Mouse (Mus musculus) liver, embryonic 16.5 days (tissue): ENCODE results near the gene Evl. TPM values are rescaled to one million over a fixed set of nuclear protein-coding genes. Genes with fewer than 3 reads are reported as not detected.

Experiments used
- ATAC-seq: fragments of 200-750 bp; cut with Nextera tagmentation; 2 replicates; pipeline ENCODE4 v1.8.0; 2017; ENCODE audit warnings: low read depth, mild to moderate bottlenecking, moderate number of reproducible peaks, moderate library complexity
- H3K27ac ChIP-seq: fragments of 300-500 bp; sonication (generic); 2 replicates; pipeline ENCODE4 v1.5.1; 2014; ENCODE audit warnings: mild to moderate bottlenecking, low read length
- H3K27me3 ChIP-seq: fragments of 300-500 bp; sonication (generic); 2 replicates; pipeline ENCODE4 v1.6.1; 2014; ENCODE audit warnings: low read depth, low read length, mixed read lengths; ENCODE audit not compliant: control insufficient read depth, insufficient read depth
- H3K36me3 ChIP-seq: fragments of 300-500 bp; sonication (generic); 2 replicates; pipeline ENCODE4 v1.6.1; 2014; ENCODE audit warnings: mild to moderate bottlenecking; ENCODE audit not compliant: control insufficient read depth, insufficient read depth
- H3K4me1 ChIP-seq: fragments of 300-500 bp; sonication (generic); 2 replicates; pipeline ENCODE4 v1.6.1; 2014; ENCODE audit warnings: low read depth, low read length, mixed read lengths; ENCODE audit not compliant: control insufficient read depth
- H3K4me2 ChIP-seq: fragments of 300-500 bp; sonication (generic); 2 replicates; pipeline ENCODE4 v1.6.1; 2014; ENCODE audit warnings: low read depth, low read length, mixed read lengths
- H3K4me3 ChIP-seq: fragments of 300-500 bp; sonication (generic); 2 replicates; pipeline ENCODE4 v1.5.1; 2014; ENCODE audit warnings: low read depth, mild to moderate bottlenecking, low read length
- H3K9ac ChIP-seq: fragments of 300-500 bp; sonication (generic); 2 replicates; pipeline ENCODE4 v1.6.1; 2014; ENCODE audit warnings: low read depth, low read length
- H3K9me3 ChIP-seq: fragments of 300-500 bp; sonication (generic); replicated peaks from 2 replicates; pipeline ENCODE4 v1.6.1; 2016; ENCODE audit warnings: low read length; ENCODE audit not compliant: control insufficient read depth
- WGBS: fragments of 180-500 bp; shearing (Covaris S2); extraction: QIAGEN DNeasy Blood & Tissue Kit; methylation state at CpG from one replicate; pipeline ENCODE4 v1.1.7; 2014; ENCODE audit not compliant: insufficient replicate concordance; 5-methylcytosine and 5-hydroxymethylcytosine counted together
- polyA plus RNA-seq: library from polyadenylated mRNA; unstranded; fragments of >200 nt; fragmentation: Nextera tagmentation; extraction: Ambion mirVana; gene quantifications from 2 replicates; pipeline ENCODE4 v1.2.1, GENCODE M21; 2015

Gene Evl
- polyA plus RNA-seq, 1 experiment from 2014 or later = 8.0 TPM

GRCm38 (mm10) chr12:108651053-108651660, 96.6 kb downstream of the Evl start:
- Histone ChIP-seq H3K4me1 (peaks cover 5% of the 10 kb centered on the region), H3K36me3 (no peaks in the 10 kb centered on the region), H3K27ac (no peak overlapping the region), H3K27me3 (no peaks in the 10 kb centered on the region), H3K4me3 (no peak overlapping the region), H3K4me2 (no peak overlapping the region), H3K9me3 (no peaks in the 10 kb centered on the region), H3K9ac (no peak overlapping the region)
- WGBS = 55% methylated on average over 7 of the region's 7 CpGs
- ATAC-seq = peak; percentile 41; the same call in 1 of the 2 replicates

DNA sequence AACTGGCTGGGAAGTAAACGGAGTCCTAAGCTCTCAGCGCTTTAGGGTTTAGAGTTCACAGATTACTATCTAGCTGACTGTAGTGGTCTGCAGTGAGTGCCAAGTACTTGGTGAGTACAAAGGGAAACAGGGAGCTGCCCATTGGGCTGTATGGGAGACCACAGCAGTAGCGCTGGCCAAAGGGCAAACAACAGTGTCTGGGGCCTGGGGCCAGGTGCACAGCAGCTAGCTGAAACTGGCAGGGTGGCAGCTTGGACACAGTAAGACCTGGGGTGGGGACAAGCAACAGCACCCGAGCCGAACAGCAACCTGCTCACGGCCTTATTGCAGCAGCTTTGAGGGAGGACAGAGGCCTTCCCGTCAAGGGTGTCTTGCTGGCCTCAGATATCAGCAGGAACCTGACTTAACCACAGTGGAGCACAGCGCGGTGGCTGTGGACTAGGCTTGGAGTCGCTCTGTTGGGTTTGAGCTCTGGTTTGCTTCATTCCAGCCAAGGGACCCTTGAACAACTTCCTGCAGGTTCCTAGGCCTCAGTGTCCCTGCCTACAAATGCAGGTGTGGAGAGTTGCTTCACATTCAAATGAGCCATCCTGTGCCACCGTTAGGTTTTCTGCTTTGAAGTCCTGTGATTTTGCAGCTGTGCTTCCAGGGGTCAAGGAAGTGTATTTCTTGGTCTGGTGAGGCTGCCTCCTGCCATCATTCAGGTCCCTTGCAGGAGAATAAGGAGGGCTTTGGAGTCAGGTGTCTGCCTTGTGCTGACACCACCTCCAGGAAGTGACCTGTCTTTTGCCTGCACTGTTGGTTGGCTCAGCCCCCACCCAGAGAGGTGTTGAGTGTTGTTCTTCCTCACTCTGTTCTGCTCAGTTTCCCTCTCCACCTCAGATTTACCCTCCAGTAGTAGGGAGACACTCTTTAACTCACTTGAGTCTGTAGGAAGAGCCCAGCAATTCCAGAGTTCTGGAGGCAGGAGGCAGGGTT, 99.1 kb downstream of the Evl start:
- Histone ChIP-seq H3K9ac (no peak overlapping the region), H3K27ac (no peak overlapping the region), H3K4me3 (no peak overlapping the region), H3K4me1 (peaks cover 5% of the 10 kb centered on the region), H3K9me3 (no peaks in the 10 kb centered on the region), H3K4me2 (no peak overlapping the region), H3K27me3 (no peaks in the 10 kb centered on the region), H3K36me3 (no peaks in the 10 kb centered on the region)
- 19% methylated on average over 11 of the region's 11 CpGs for WGBS
- no peak for ATAC-seq

DNA sequence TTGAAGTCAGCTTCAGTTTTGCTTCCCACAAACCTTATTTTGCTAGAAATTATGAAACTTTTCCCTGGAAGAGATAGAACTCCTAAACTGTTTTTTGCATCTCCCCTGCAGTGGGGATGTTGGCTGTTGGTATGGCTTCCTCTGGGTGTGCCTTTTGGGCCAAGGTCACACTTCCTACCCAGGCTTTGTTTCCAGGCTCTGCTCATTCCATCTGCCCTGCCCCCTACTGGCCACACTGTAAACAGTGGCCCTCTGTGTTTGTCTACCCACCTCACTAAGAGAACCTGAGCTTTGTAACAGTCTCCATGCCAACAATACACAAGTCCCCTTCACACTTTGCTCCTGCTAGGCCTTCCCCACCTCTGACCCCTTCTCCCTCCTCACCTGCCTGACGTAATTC, 102.8 kb downstream of the Evl start:
- Histone ChIP-seq H3K9me3 (no peaks in the 10 kb centered on the region), H3K4me3 (no peak overlapping the region), H3K27me3 (no peaks in the 10 kb centered on the region), H3K4me2 (no peak overlapping the region), H3K36me3 (no peaks in the 10 kb centered on the region), H3K27ac (no peak overlapping the region), H3K4me1 (peaks cover 5% of the 10 kb centered on the region), H3K9ac (no peak overlapping the region)
- peak; percentile 45 for ATAC-seq
- WGBS = 51% methylated on average over 1 of the region's 1 CpGs

DNA sequence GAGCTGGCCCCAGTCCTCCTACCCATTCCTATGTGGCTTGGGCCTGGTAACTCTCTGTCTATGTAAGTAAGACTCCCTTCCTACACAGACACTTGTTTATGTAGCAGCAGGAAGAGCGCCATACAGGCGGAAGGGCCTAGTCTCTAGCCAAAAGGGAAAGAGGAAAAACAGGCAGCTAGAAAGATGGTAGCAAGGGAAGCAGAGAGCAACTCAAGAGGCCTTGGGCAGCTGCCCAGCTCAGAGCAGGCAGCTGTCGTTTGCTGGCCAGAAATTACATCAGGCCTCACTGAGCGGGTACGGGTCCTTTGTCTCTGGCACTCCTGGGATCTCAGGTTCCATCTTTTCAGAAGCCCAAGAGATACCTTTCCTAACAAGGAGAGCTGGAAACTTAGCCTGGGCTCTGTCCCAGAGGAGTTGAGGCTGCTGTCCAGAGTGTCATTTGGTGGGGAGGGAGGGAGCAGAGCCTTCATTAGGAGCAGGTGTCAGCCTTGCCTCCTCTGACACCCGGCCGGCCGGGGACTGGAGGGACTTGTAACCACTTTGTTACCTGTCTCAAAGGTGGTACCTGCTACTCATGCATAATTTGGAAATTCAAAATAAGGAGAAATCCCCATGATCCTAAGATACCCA, 114.2 kb downstream of the Evl start:
- Histone ChIP-seq H3K9ac (no peak overlapping the region), H3K9me3 (no peaks in the 10 kb centered on the region), H3K4me1 (no peaks in the 10 kb centered on the region), H3K36me3 (no peaks in the 10 kb centered on the region), H3K4me3 (no peak overlapping the region), H3K4me2 (no peak overlapping the region), H3K27me3 (no peaks in the 10 kb centered on the region), H3K27ac (no peak overlapping the region)
- ATAC-seq = no peak
- 73% methylated on average over 8 of the region's 8 CpGs for WGBS

DNA sequence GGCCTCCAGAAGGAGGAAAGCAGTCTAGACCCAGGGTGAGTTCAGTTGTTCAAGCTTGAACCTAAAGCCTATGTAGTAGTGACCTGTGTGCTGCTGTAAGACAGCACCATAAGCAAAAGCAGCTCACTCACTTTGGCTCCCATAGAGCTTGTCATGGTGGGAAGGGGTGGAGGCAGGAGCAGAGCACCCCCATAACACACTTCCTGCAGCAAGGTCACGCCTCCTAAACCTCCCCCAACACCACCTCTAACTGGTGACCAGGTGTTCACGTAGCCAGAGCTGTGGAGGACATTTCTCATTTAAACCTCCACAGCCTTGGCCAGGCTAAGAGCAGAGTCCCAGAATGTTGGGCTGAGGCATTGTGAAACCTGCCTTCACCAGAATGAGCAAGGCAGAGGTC, 117.0 kb downstream of the Evl start:
- H3K27ac ChIP-seq = no peak overlapping the region
- no peaks in the 10 kb centered on the region for H3K4me1 ChIP-seq
- WGBS = 47% methylated on average over 2 of the region's 2 CpGs
- ATAC-seq = no peak
- H3K4me2 ChIP-seq = no peak overlapping the region
- H3K9ac ChIP-seq = no peak overlapping the region
- no peaks in the 10 kb centered on the region for H3K27me3 ChIP-seq
- no peaks in the 10 kb centered on the region for H3K36me3 ChIP-seq
- no peaks in the 10 kb centered on the region for H3K9me3 ChIP-seq
- H3K4me3 ChIP-seq = no peak overlapping the region

DNA sequence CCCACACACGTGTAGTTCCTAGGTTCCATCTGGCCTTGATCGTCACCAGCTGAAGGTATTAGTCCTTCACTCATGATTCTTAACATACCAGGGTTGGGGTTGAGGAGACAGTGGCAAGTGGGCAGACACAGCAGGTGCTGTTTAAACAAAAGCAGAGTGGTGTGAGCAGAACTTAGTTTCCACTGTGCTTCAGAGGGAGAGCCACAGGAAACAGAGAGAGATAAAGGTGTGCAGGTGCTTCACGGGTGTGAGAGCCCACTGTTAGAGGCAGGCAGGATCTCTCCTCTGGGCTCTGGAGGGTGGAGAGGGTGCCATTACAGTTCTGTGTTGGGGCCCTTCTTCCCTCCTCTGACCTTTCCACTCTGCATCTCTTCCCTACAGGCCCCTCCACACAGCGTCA, 118.4 kb downstream of the Evl start:
- no peak overlapping the region for H3K4me3 ChIP-seq
- no peak overlapping the region for H3K27ac ChIP-seq

DNA sequence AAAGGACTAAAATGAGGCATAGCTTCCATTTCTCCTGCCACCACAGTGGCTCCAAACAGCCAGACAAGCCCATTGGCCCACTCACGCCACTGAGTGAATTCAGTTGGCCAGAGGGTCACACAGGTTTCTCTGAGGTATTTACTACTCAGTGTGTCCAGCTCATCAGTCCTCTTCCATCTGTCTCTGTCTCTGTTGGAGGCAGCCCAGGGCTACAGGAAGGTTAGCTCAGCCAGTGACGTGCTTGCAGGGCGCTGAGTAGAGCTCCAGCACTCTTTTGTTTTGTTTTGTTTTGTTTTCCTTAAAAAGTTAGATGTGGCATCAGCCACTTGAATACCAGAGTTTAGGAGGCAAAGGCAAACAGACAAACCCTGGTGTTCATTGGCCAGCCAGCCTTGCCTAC, 119.0 kb downstream of the Evl start:
- Histone ChIP-seq H3K36me3 (no peaks in the 10 kb centered on the region), H3K4me2 (no peak overlapping the region), H3K9ac (no peak overlapping the region), H3K27me3 (no peaks in the 10 kb centered on the region), H3K9me3 (no peaks in the 10 kb centered on the region), H3K27ac (no peak overlapping the region), H3K4me3 (no peak overlapping the region), H3K4me1 (no peaks in the 10 kb centered on the region)
- no peak for ATAC-seq
- 69% methylated on average over 3 of the region's 3 CpGs for WGBS

More for the DNA sequence above, 118.4 kb downstream of the Evl start:
- Histone ChIP-seq H3K9me3 (no peaks in the 10 kb centered on the region), H3K27me3 (no peaks in the 10 kb centered on the region), H3K9ac (no peak overlapping the region), H3K4me2 (no peak overlapping the region), H3K4me1 (no peaks in the 10 kb centered on the region), H3K36me3 (no peaks in the 10 kb centered on the region)
- ATAC-seq = no peak
- 50% methylated on average over 4 of the region's 4 CpGs for WGBS

GRCm38 (mm10) chr12:108674502-108674901, 120.0 kb downstream of the Evl start:
- Histone ChIP-seq H3K4me1 (no peaks in the 10 kb centered on the region), H3K4me2 (no peak overlapping the region), H3K27me3 (no peaks in the 10 kb centered on the region), H3K9ac (no peak overlapping the region), H3K9me3 (no peaks in the 10 kb centered on the region), H3K27ac (no peak overlapping the region), H3K36me3 (no peaks in the 10 kb centered on the region), H3K4me3 (no peak overlapping the region)
- WGBS = 66% methylated on average over 4 of the region's 4 CpGs
- ATAC-seq = no peak

- Histone ChIP-seq H3K9ac (no peak overlapping the region), H3K27me3 (no peaks in the 10 kb centered on the region), H3K36me3 (no peaks in the 10 kb centered on the region), H3K4me1 (no peaks in the 10 kb centered on the region), H3K9me3 (no peaks in the 10 kb centered on the region), H3K4me3 (no peak overlapping the region), H3K4me2 (no peak overlapping the region), H3K27ac (no peak overlapping the region)
- no peak for ATAC-seq
- 64% methylated on average over 2 of the region's 2 CpGs for WGBS
These were observed 120.4 kb downstream of the Evl start for GRCm38 (mm10) chr12:108674916-108675315.
